Mouse (Mus musculus) stomach, postnatal 0 days (tissue): Measurements from ENCODE around the gene Cd101.

Source experiments
- CTCF ChIP-seq: IDR thresholded peaks from 2 replicates; pipeline ENCODE4 v1.5.1; 2016; ENCODE audit warnings: antibody characterized with exemption, low read depth, mild to moderate bottlenecking, moderate library complexity
- EP300 ChIP-seq: optimal IDR thresholded peaks from 2 replicates; pipeline ENCODE3; 2016; ENCODE audit warnings: antibody characterized with exemption

GRCm38 (mm10) chr3:101068701-101069100 is 39.3 kb upstream of the Cd101 start:
- no peak for TF ChIP-seq CTCF
- TF ChIP-seq EP300, result no peak
